17 mouse cellular contexts compared by ENCODE assay signal in the genomic region with DNA sequence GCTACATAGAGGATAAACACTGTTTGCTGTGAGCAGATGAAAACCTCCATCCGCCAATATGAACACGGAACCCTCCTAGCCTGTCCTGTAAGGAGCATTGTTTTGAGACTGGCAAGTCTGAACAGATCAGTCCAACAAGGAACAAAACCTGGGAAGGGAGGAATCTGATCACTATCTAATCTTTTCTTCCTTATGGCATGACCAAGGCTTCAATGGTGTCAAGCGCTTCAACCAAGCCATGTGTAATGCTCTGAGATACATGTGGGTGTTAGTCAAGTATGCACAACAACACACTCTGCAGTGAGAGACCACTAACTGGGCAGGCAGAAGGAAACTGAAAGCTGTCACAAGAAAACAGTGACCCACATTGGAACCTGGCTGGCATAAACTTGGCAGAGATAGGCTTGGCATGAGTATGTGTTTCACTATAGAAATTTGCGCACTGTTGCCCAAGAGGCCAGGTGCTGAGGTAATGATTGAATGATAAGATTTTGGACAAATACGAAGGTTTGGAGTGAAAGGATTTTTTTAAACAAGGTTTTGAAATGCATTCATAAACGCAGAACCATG.
"Had no signal": no experiment of that assay in that cellular context is flagged by ENCODE, and none has a peak within 500 bp of the region (broad histone marks: within the 10 kb centered on the region; RNA-seq: fewer than 3 reads in every experiment).

No protein-coding gene starts in this region.

- H3K4me3 ChIP-seq: lung, embryonic 15.5 days; megakaryocyte, embryonic 14.5 days; midbrain, embryonic 13.5 days; midbrain, embryonic 15.5 days; neural tube, embryonic 12.5 days; stomach, embryonic 15.5 days had no signal

- H3K27ac ChIP-seq: lung, embryonic 15.5 days; macrophage; midbrain, embryonic 13.5 days; midbrain, embryonic 15.5 days; neural tube, embryonic 12.5 days; stomach, embryonic 15.5 days; stomach, postnatal 0 days had no signal

- ATAC-seq: lung, postnatal 0 days; midbrain, embryonic 13.5 days; midbrain, embryonic 15.5 days had no signal

- DNase-seq: lung, adult 2 months; lung, postnatal 14 days; lung, postnatal 36 days; right cerebral cortex, postnatal 14 days; thymus, adult 2 months; thymus, postnatal 25 days; thymus, postnatal 4 days had no signal

- H3K9ac ChIP-seq: lung, embryonic 15.5 days; midbrain, embryonic 13.5 days; midbrain, embryonic 15.5 days; neural tube, embryonic 12.5 days; stomach, embryonic 15.5 days had no signal

- H3K36me3 ChIP-seq: lung, embryonic 15.5 days; midbrain, embryonic 13.5 days; midbrain, embryonic 15.5 days; neural tube, embryonic 12.5 days; stomach, embryonic 15.5 days had no signal

- H3K9me3 ChIP-seq: lung, embryonic 15.5 days; megakaryocyte, embryonic 14.5 days; midbrain, embryonic 13.5 days; midbrain, embryonic 15.5 days; neural tube, embryonic 12.5 days; stomach, embryonic 15.5 days had no signal

- H3K4me2 ChIP-seq: lung, embryonic 15.5 days; midbrain, embryonic 11.5 days; midbrain, embryonic 13.5 days; midbrain, embryonic 15.5 days; neural tube, embryonic 12.5 days; stomach, embryonic 15.5 days had no signal

- H3K4me1 ChIP-seq: lung, embryonic 15.5 days; megakaryocyte, embryonic 14.5 days; midbrain, embryonic 13.5 days; midbrain, embryonic 15.5 days; neural tube, embryonic 12.5 days; stomach, embryonic 15.5 days had no signal

- H3K27me3 ChIP-seq: lung, embryonic 15.5 days; midbrain, embryonic 13.5 days; midbrain, embryonic 15.5 days; neural tube, embryonic 12.5 days; stomach, embryonic 15.5 days had no signal
